Mouse (Mus musculus): ENCODE measurements around the gene Apoc4.

The Apoc4 gene

GRCm38 (mm10) chr7:19681202-19681694 is at the start of gene Apoc4, which contains the start of gene Gm44805:
Gene Apoc4, minus strand, starts transcription at chr7:19681479.
Gene Gm44805, minus strand, starts transcription at chr7:19681423.
- peak; percentile 89 to 95 for DNase-seq (ENCODE audit: inconsistent age in 2 of 2, low spot score in 1 of 2)

- DNase-seq (ENCODE audit: inconsistent age in 2 of 2, low spot score in 1 of 2), result no peak
These were observed 45.3 kb upstream of the Apoc4 start for GRCm38 (mm10) chr7:19726541-19726940.

GRCm38 (mm10) chr7:19724167-19724566 is 42.9 kb upstream of the Apoc4 start:
- no peak for DNase-seq (ENCODE audit: inconsistent age in 2 of 2, low spot score in 1 of 2)

- peak; percentile 75 to 85 for DNase-seq (ENCODE audit: inconsistent age in 2 of 2, low spot score in 1 of 2)
These were observed 41.5 kb upstream of the Apoc4 start for GRCm38 (mm10) chr7:19722754-19723195.

GRCm38 (mm10) chr7:19719200-19719599 is 37.9 kb upstream of the Apoc4 start:
- no peak for DNase-seq (ENCODE audit: inconsistent age in 2 of 2, low spot score in 1 of 2)

- peak in 1 of 2 experiments; percentile 69 for DNase-seq (ENCODE audit: inconsistent age in 2 of 2, low spot score in 1 of 2)
These were observed 37.1 kb upstream of the Apoc4 start for GRCm38 (mm10) chr7:19718297-19718952.

- no peak for DNase-seq (ENCODE audit: inconsistent age in 2 of 2, low spot score in 1 of 2)
These were observed 36.1 kb upstream of the Apoc4 start for GRCm38 (mm10) chr7:19717346-19717745.

GRCm38 (mm10) chr7:19716822-19717221 is 35.5 kb upstream of the Apoc4 start:
- peak in 1 of 2 experiments; percentile 60 for DNase-seq (ENCODE audit: inconsistent age in 2 of 2, low spot score in 1 of 2)

- no peak for DNase-seq (ENCODE audit: inconsistent age in 2 of 2, low spot score in 1 of 2)
These were observed 34.9 kb upstream of the Apoc4 start for GRCm38 (mm10) chr7:19716055-19716682.

GRCm38 (mm10) chr7:19715239-19716054 is 34.2 kb upstream of the Apoc4 start, which contains the start of gene Tomm40:
Gene Tomm40, minus strand, starts transcription at chr7:19715438.
- DNase-seq (ENCODE audit: inconsistent age in 2 of 2, low spot score in 1 of 2), result peak; percentile 99 to 100

- no peak for DNase-seq (ENCODE audit: inconsistent age in 2 of 2, low spot score in 1 of 2)
These were observed 33.6 kb upstream of the Apoc4 start for GRCm38 (mm10) chr7:19714836-19715235.

- DNase-seq (ENCODE audit: inconsistent age in 2 of 2, low spot score in 1 of 2), result peak in 1 of 2 experiments; percentile 46
These were observed 32.3 kb upstream of the Apoc4 start for GRCm38 (mm10) chr7:19713598-19713997.

- DNase-seq (ENCODE audit: inconsistent age in 2 of 2, low spot score in 1 of 2), result peak in 1 of 2 experiments; percentile 76
These were observed 31.9 kb upstream of the Apoc4 start for GRCm38 (mm10) chr7:19713196-19713595.

GRCm38 (mm10) chr7:19712414-19712813 is 31.1 kb upstream of the Apoc4 start:
- peak in 1 of 2 experiments; percentile 55 for DNase-seq (ENCODE audit: inconsistent age in 2 of 2, low spot score in 1 of 2)

GRCm38 (mm10) chr7:19710650-19711049 is 29.4 kb upstream of the Apoc4 start:
- DNase-seq (ENCODE audit: inconsistent age in 2 of 2, low spot score in 1 of 2), result no peak

- DNase-seq (ENCODE audit: inconsistent age in 2 of 2, low spot score in 1 of 2), result no peak
These were observed 24.0 kb upstream of the Apoc4 start for GRCm38 (mm10) chr7:19705271-19705670.

- no peak for DNase-seq (ENCODE audit: inconsistent age in 2 of 2, low spot score in 1 of 2)
These were observed 23.2 kb upstream of the Apoc4 start for GRCm38 (mm10) chr7:19704475-19704874.

GRCm38 (mm10) chr7:19702859-19703555 is 21.7 kb upstream of the Apoc4 start:
- DNase-seq (ENCODE audit: inconsistent age in 2 of 2, low spot score in 1 of 2), result no peak

- DNase-seq (ENCODE audit: inconsistent age in 2 of 2, low spot score in 1 of 2), result peak; percentile 78 to 88
These were observed 19.9 kb upstream of the Apoc4 start for GRCm38 (mm10) chr7:19701069-19701761.
